Mouse (Mus musculus) forebrain, embryonic 11.5 days (tissue): ENCODE results near the gene Snf8. TPM values are rescaled to one million over a fixed set of nuclear protein-coding genes. Genes with fewer than 3 reads are reported as not detected.

ENCODE experiments used
- ATAC-seq: fragments of 200-750 bp; cut with Nextera tagmentation; replicated peaks from 2 replicates; pipeline ENCODE4 v1.8.0; 2017; ENCODE audit warnings: moderate TSS enrichment; ENCODE audit not compliant: low FRiP score
- DNase-seq: peaks from one replicate; pipeline ENCODE4 v3.0.0-alpha.2; 2017; ENCODE audit warnings: low spot score
- H3K27ac ChIP-seq: fragments of 300-500 bp; sonication (generic); 2 replicates; pipeline ENCODE4 v1.5.1; 2014; ENCODE audit warnings: low read depth, low read length
- H3K27me3 ChIP-seq: fragments of 300-500 bp; sonication (generic); 2 replicates; pipeline ENCODE4 v1.6.1; 2014; ENCODE audit warnings: mild to moderate bottlenecking, low read length, mixed read lengths; ENCODE audit not compliant: control insufficient read depth, insufficient read depth
- H3K36me3 ChIP-seq: fragments of 300-500 bp; sonication (generic); 2 replicates; pipeline ENCODE4 v1.6.1; 2014; ENCODE audit warnings: mild to moderate bottlenecking, low read length, moderate library complexity, mixed read lengths; ENCODE audit not compliant: control insufficient read depth, insufficient read depth
- H3K4me1 ChIP-seq: fragments of 300-500 bp; sonication (generic); replicated peaks from 2 replicates; pipeline ENCODE4 v1.6.1; 2014; ENCODE audit warnings: low read length, mixed read lengths; ENCODE audit not compliant: control insufficient read depth, insufficient read depth
- H3K4me2 ChIP-seq: fragments of 300-500 bp; sonication (generic); 2 replicates; pipeline ENCODE4 v1.6.1; 2014; ENCODE audit warnings: low read depth, mild to moderate bottlenecking, low read length, moderate library complexity, mixed read lengths; ENCODE audit not compliant: severe bottlenecking
- H3K4me3 ChIP-seq: fragments of 300-500 bp; sonication (generic); 2 replicates; pipeline ENCODE4 v1.5.1; 2014; ENCODE audit warnings: low read depth, low read length
- H3K9ac ChIP-seq: fragments of 300-500 bp; sonication (generic); 2 replicates; pipeline ENCODE4 v1.6.1; 2014; ENCODE audit warnings: low read length
- H3K9me3 ChIP-seq: fragments of 300-500 bp; sonication (generic); 2 replicates; pipeline ENCODE4 v1.6.1; 2016; ENCODE audit warnings: low read length, mixed read lengths; ENCODE audit not compliant: control insufficient read depth
- WGBS: fragments of 180-500 bp; shearing (Covaris S2); extraction: QIAGEN DNeasy Blood & Tissue Kit; methylation state at CpG from one replicate; pipeline ENCODE4 v1.1.7; 2014; 5-methylcytosine and 5-hydroxymethylcytosine counted together
- polyA plus RNA-seq: library from polyadenylated mRNA; unstranded; fragments of >200 nt; fragmentation: Nextera tagmentation; extraction: Ambion mirVana; gene quantifications from 2 replicates; pipeline ENCODE4 v1.2.1, GENCODE M21; 2014

The Snf8 gene
- polyA plus RNA-seq, 1 experiment from 2014 or later: 39.4 TPM

DNA sequence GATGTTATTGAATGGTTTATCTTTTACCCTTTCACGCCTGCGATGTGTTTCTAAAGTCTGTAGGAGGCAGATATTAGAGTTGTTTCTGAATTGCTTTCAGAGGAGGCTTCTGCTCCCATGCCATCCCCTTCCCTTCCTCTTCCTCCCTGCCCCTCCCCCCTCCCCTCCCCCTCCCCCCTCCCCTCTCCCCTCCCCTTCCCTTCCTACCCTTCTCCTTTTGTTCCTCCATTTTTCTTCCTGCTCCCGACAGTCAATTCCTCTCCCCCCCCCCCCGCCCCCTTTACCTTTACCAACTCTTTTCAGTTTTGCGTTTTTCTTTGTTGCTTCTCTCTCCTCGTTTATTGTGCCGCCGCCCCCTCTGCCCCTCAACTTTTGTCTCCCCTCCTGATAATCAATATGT lies 22.7 kb upstream of the Snf8 start:
- Histone ChIP-seq H3K9me3 (no peaks in the 10 kb centered on the region), H3K27me3 (no peaks in the 10 kb centered on the region), H3K4me2 (peak overlapping the region; percentile 38; the same call in 1 of the 2 replicates), H3K4me1 (peaks cover 6% of the 10 kb centered on the region; the same call in 1 of the 2 replicates), H3K36me3 (no peaks in the 10 kb centered on the region), H3K27ac (no peak overlapping the region), H3K9ac (0 out of 2 replicates have a peak overlapping the region, but pooled peaks have one; percentile 33), H3K4me3 (no peak overlapping the region)
- 3% methylated on average over 5 of the region's 8 CpGs for WGBS
- ATAC-seq (no peak), DNase-seq (peak; percentile 66)

DNA sequence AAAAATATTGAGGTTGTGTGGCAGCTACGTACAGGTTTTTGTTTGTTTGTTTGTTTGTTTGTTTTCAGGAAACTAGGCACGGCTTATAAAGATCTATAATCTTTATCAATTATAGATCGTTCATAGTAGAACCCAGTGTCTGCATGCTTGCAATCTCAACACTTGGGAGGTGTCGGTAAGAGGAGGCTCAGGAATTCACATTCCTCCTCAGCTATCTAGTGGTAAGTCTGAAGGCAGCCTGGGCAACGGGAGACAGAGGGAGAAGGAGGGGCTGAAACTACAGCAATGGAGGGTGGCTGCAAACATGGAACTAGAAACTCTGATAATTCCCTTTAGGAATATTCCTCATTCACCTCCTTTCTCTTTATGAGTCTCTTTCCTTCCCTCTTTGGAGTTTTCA lies 19.3 kb upstream of the Snf8 start:
- H3K4me1 ChIP-seq: peaks cover 4% of the 10 kb centered on the region; the same call in 1 of the 2 replicates
- no peaks in the 10 kb centered on the region for H3K36me3 ChIP-seq
- H3K9ac ChIP-seq: no peak overlapping the region
- H3K4me3 ChIP-seq: no peak overlapping the region
- H3K27me3 ChIP-seq: no peaks in the 10 kb centered on the region
- no peaks in the 10 kb centered on the region for H3K9me3 ChIP-seq
- WGBS: 49% methylated on average over 5 of the region's 5 CpGs
- DNase-seq (no peak), ATAC-seq (no peak)
- H3K27ac ChIP-seq: no peak overlapping the region
- H3K4me2 ChIP-seq: no peak overlapping the region

- Histone ChIP-seq H3K9me3 (no peaks in the 10 kb centered on the region), H3K4me2 (no peak overlapping the region), H3K36me3 (no peaks in the 10 kb centered on the region), H3K9ac (no peak overlapping the region), H3K27me3 (no peaks in the 10 kb centered on the region), H3K4me3 (no peak overlapping the region), H3K27ac (no peak overlapping the region), H3K4me1 (peaks cover 2% of the 10 kb centered on the region; the same call in 1 of the 2 replicates)
- DNase-seq: peak; percentile 56
- ATAC-seq: no peak
- 15% methylated on average over 9 of the region's 9 CpGs for WGBS
Measured at GRCm38 (mm10) chr11:96017941-96018351, 16.7 kb upstream of the Snf8 start.

DNA sequence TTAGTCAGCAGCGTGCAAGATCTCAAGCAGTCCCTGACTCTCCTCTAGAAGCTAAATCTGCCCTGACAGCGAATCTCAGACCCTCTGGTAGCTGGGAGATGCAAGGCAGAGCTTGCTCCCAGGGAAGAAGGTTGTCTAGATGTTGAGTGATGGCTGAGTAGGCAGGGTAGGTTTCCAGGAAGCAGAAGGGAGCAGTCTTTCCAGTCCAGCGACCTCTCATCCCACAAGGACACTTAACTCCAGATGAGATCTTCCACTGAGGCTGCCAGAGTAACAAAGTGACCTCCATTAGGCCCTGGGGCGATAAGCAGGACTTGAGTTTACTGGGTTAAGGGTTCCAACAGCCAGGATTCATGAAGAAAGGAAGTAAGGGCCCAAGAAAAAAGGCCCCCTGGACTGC lies 14.1 kb upstream of the Snf8 start:
- no peak overlapping the region for H3K4me3 ChIP-seq
- no peaks in the 10 kb centered on the region for H3K27me3 ChIP-seq
- DNase-seq: no peak
- no peaks in the 10 kb centered on the region; the same call in 1 of the 2 replicates for H3K4me1 ChIP-seq
- no peaks in the 10 kb centered on the region for H3K36me3 ChIP-seq
- no peak overlapping the region for H3K9ac ChIP-seq
- H3K9me3 ChIP-seq: no peaks in the 10 kb centered on the region
- no peak overlapping the region for H3K4me2 ChIP-seq
- no peak for ATAC-seq
- 72% methylated on average over 4 of the region's 4 CpGs for WGBS
- H3K27ac ChIP-seq: no peak overlapping the region

DNA sequence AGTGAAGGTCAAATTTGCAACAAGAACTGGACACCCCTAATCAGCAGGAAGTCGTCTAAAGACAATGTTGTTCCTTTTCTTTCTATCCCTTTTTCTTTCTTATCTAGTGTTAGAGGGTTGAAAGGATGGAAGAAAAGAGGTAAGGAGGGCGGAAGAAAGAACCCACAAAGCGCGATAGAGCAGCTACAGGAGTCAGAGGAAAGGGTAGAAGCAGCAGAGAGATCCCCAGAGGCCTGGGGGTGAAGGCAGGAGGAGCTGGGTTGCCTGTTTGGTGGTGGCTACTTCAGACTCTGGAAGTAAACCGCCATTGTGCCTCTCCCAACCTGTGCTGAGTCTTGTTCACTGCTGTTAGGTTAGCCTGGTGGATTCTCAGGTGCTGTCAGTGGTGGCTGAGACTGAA lies 6.6 kb upstream of the Snf8 start:
- Histone ChIP-seq H3K9ac (no peak overlapping the region), H3K27ac (no peak overlapping the region), H3K4me1 (no peaks in the 10 kb centered on the region), H3K27me3 (no peaks in the 10 kb centered on the region), H3K4me3 (no peak overlapping the region), H3K36me3 (no peaks in the 10 kb centered on the region), H3K9me3 (no peaks in the 10 kb centered on the region), H3K4me2 (no peak overlapping the region)
- DNase-seq (no peak), ATAC-seq (no peak)
- WGBS: 65% methylated on average over 5 of the region's 5 CpGs

DNA sequence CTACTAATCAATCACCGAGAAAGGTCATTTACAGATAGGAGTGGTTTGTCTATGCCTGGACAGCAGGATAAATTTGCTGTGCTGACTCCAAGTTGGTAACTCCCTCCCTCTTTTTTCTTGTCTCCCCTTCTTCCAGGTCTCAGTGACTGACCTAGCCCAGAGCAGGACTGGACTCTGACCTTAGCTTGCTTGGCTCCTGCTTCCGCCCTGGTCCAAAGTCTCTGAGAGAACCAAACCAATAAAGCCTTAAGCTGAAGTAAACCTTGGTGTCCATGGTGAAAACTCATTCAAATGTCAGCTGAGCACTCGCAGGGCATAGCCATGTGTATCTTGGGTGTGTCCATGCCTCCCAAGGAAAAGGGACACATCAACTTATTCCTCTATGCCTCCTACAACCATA lies 4.1 kb upstream of the Snf8 start:
- H3K4me3 ChIP-seq: no peak overlapping the region
- no peak overlapping the region for H3K27ac ChIP-seq
- H3K27me3 ChIP-seq: no peaks in the 10 kb centered on the region
- H3K4me2 ChIP-seq: no peak overlapping the region
- H3K36me3 ChIP-seq: no peaks in the 10 kb centered on the region
- H3K9ac ChIP-seq: no peak overlapping the region
- DNase-seq (no peak), ATAC-seq (no peak)
- no peaks in the 10 kb centered on the region for H3K9me3 ChIP-seq
- peaks cover 5% of the 10 kb centered on the region; the same call in 1 of the 2 replicates for H3K4me1 ChIP-seq
- WGBS: 87% methylated on average over 3 of the region's 3 CpGs

DNA sequence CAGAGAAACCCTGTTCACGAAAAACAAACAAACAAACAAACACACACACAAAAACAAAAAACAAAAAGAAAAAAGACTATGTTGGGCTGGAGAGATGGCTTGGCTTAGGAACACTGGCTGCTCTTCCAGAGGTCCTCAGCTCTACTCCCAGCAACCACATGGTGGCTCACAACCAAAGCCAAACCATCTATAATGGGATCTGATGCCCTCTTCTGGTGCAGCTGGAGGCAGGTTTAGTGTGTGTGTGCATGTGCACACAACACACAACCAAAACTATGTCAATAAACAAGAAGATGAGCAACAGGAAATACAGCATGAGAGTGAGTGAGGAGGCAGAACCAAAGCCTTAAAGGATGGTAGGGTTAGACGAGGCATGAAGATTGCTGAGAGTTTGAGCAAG lies 3.0 kb upstream of the Snf8 start:
- ATAC-seq (no peak), DNase-seq (no peak)
- no peaks in the 10 kb centered on the region for H3K27me3 ChIP-seq
- H3K9ac ChIP-seq: no peak overlapping the region
- H3K9me3 ChIP-seq: no peaks in the 10 kb centered on the region
- H3K27ac ChIP-seq: no peak overlapping the region
- 80% methylated on average over 2 of the region's 2 CpGs for WGBS
- no peaks in the 10 kb centered on the region for H3K36me3 ChIP-seq
- peaks cover 6% of the 10 kb centered on the region; the same call in 1 of the 2 replicates for H3K4me1 ChIP-seq
- H3K4me3 ChIP-seq: no peak overlapping the region
- H3K4me2 ChIP-seq: no peak overlapping the region

DNA sequence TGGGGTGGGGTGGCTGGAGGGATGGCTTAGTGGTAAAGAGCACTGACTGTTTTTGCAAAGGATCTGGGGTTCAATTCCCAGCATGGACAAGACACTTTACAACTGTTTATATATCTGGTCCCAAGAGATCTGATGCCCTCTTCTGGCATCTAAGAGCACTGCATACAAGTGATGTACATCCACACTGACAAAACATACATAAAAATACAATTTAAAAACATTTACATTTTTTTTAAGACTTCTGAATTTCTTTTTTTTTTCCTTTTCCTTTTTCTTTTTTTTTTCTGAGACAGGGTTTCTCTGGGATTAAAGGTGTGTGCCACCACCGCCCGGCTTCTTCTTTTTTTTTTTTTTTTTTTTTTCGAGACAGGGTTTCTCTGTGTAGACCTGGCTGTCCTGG lies 1.4 kb upstream of the Snf8 start:
- no peak overlapping the region for H3K27ac ChIP-seq
- DNase-seq (no peak), ATAC-seq (no peak)
- no peaks in the 10 kb centered on the region for H3K36me3 ChIP-seq
- H3K27me3 ChIP-seq: no peaks in the 10 kb centered on the region
- H3K4me2 ChIP-seq: no peak overlapping the region
- H3K9ac ChIP-seq: no peak overlapping the region
- WGBS: 92% methylated on average over 2 of the region's 3 CpGs
- H3K4me1 ChIP-seq: peaks cover 6% of the 10 kb centered on the region; the same call in 1 of the 2 replicates
- H3K4me3 ChIP-seq: no peak overlapping the region
- no peaks in the 10 kb centered on the region for H3K9me3 ChIP-seq

DNA sequence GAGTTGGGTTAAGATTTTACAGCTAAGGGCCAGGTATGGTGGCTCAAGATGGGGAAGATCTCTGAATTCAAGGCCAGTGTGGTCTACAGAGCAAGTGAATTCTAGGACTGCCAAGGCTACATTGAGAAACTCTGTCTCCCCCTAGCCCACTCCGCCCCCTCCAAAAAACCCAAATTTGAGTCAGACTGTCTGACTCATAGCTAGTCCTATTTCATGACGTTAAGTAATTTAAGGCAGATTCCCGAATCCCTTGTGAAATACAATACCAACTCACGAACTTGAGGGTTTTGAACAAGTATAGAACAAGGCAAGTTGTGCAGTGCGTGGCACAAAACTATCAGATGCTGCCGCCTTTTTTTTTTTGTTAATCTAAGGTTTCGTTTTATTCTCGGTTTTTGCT lies 569 bp upstream of the Snf8 start:
- Histone ChIP-seq H3K27me3 (no peaks in the 10 kb centered on the region), H3K4me2 (peak overlapping the region; percentile 94), H3K27ac (no peak overlapping the region), H3K9me3 (no peaks in the 10 kb centered on the region), H3K4me3 (peak overlapping the region; percentile 90), H3K9ac (peak overlapping the region; percentile 79), H3K36me3 (no peaks in the 10 kb centered on the region), H3K4me1 (peaks cover 6% of the 10 kb centered on the region; the same call in 1 of the 2 replicates)
- DNase-seq (no peak), ATAC-seq (no peak)
- WGBS: 48% methylated on average over 8 of the region's 8 CpGs
